Mouse (Mus musculus) kidney, adult 8-10 months (tissue): Measurements from ENCODE around the gene Cox20.
A peak's percentile ranks its signal among the peaks of the same experiment; 100 is the strongest.
"Not testable (repeated sequence)": the region's sequence is repeated elsewhere in the genome, so short reads cannot be mapped to it uniquely, and the experiment has no call there.

ENCODE experiments used
- DNase-seq, 2 experiments: peaks; one replicate each; pipeline ENCODE4 v3.0.0; 2022

The Cox20 gene

DNA sequence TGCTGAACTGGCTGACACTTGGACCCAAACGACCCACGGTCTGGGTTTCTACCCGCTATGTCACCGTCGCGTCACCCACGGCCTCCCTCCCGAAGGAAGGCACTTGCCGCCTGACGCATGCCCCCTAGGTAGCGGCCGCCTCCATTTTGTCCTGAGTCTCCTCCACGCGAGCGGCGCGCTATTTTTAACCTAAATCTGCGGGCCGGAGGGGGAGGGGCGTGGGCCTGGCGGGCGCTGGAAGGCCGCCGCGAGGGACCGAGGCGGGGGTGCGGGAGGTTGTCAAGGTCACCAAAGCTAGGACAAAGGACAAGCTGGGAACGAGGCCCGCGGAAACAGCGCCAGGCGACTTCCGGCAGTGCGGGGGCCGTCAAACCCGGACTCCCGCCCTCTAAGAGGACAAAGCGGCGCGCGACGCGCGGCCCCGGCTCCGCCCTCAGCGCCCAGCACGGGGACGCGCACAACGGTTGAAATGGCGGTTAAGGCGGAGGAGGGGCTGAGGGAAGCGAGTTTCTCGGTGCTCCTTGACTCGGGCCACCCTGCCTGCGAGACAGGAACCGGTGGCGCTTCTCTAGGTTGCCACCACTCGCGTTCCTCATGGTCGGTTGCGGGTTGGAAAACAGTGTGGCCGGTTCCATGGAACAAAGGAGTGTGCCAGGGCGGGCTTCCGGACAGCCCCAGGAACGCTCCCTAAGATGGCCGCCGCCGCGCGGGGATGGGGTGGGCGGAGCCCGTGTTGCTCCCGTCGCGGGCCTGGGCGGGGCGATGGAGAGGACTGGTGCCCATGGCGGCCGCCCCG is at the start of gene Cox20:
TSS of gene Cox20 (plus strand) at position 742 of the 796 bp plus-strand sequence.
- DNase-seq, result peak; percentile 96 to 97

DNA sequence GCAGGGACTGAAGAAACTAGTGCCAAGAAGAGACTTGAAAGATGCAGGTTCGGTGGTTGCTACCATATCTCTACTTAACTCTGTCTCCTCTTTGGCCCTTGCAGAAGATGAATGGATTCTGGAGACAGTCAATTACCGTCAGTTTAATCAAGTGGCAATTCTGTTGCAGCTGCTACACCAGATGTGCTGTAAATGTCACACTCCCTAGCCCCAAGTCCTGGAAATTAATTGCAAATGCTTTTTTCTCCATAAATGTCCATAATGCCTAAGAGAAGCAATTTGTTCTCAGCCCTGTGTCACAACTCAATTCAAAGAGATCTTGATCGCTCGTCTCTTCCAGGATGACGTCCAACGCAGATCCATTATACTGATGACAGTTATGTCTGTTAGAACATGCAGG is 48.3 kb upstream of the Cox20 start:
- no peak for DNase-seq

DNA sequence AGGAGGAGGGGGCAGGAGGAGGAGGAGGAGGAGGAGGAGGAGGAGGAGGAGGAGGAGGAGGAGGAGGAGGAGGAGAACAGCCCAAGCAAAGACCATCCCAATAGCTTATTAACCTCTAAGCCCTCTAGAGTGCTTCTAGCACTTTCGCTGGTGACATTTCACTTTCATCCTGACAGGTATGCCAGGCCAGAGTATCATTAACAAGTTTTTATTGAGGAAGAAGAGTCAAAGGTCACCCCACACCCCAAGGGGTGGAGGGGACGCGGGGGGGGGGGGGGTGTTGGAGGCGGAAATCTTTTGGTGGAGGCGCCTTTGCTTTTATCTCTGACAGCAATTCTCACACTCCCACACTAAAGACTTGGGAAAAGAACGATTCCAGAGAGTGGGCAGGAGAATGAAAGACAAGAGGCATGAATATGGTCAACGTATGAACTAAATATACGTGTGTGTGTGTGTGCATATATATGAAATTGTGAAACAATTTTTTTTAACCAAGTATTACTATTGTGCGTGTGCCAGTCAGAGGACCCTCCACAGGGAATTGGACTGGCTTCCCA is 43.7 kb upstream of the Cox20 start:
- no peak for DNase-seq

DNA sequence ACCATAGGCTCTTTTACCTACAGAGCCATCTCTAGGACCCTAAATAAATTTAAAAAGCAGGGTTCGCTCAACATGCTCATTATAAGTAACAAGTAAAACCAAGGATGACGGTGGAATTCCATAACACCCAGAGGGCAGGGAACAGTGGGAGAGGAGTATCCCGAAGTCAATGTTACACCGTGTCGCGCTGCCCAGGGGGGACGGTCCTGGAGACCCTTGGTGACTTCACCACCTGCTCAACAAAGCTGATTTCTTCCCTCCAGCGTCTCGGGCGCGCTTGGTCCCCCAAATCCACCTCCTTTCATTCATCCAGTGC is 43.2 kb upstream of the Cox20 start:
- no peak for DNase-seq

DNA sequence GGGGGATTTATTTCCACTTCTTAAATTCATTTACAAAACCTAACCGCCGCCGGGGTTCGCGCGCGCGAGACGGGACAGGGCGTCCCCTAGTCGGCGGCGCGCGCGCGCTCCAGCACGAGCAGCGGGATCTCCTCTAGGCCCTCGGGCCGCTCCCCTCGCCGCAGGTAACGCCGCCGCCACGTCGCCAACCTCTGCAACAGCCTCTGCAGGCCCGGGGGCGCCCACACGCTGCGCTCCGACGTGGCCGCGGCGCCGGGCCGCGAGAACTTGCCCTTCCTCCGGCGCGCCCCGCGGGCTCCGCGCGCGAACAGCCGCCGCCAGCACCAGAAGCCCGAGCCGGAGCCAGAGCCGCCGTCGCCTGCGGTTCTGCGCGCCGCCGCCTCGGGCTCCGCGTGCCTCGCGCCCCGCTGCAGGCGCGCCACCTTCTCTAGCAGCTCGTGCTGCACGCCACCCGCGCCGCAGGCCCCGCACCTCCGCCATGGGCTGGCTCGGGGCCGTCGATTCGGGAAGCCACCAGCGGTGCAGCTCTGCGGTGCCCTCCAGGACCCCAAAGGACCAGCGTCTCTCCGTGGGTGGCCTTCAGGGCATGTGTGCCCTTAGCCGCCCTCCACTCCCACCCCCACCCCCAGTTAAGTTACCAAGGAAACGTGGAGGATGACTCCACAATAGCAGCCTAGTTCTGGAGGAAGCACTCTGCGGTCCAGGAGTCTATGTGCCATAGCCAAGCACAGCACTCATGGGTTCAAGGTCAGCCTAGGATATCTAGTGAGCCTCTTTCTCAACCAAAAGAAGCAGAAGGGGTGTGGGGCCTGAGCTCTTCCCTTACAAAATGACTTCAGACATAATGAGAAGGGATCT is 42.6 kb upstream of the Cox20 start:
- DNase-seq, result peak; percentile 8 to 19

DNA sequence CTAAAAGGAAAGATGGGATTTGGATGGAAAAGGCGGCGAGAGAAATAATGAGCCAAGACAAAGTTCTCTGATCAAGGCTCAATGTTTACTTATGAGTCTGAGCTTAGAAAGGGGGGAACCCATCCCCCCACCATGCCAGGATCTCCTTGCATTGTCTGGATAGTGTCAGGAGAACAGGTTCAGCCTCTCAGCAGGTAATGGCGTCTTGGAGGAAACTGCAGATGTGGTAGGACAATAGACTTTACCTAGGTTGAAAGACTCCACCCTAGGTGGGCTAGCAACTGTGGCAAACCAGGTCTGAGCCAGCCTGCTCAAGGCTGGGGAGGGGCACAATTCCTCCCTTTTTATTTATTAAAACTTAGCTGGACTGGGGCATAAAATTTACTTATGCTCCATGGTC is 35.6 kb upstream of the Cox20 start:
- DNase-seq, result not testable (repeated sequence)

DNA sequence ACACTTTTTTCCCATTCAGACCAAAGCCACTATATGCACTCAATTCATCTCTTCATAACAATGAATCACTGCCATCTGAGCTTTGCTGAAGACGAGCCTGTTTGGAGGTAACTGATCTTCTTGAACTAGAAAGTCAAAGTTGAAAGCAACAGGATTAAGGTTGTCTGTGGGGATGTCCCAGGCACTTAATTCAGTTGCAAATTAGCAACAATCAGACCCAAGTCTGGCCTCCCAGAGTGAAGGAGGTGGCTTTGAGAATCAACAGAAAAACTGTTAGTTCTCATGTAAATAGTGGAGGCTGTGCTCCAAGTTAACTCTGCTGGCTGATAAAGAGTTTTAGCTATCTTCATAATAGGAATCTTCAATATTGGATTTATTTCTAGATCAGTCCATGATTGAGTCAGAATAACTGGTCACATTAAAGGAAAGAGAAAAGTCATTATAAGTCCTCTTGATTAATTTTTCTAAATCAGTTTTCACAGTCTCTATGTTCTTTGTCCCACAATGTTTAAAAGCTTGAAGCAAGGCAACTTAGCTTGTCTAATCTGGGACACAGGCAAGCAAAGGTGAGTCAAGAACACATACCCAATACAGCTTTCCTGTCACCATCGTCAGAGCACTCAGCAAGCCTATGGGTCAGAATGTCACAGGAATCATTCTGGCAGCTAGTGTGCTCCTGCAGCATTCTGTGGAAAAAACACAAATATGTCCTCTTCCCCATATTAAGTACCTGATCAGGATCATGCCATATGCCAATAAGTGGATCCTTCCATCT is 34.8 kb upstream of the Cox20 start:
- no peak for DNase-seq

DNA sequence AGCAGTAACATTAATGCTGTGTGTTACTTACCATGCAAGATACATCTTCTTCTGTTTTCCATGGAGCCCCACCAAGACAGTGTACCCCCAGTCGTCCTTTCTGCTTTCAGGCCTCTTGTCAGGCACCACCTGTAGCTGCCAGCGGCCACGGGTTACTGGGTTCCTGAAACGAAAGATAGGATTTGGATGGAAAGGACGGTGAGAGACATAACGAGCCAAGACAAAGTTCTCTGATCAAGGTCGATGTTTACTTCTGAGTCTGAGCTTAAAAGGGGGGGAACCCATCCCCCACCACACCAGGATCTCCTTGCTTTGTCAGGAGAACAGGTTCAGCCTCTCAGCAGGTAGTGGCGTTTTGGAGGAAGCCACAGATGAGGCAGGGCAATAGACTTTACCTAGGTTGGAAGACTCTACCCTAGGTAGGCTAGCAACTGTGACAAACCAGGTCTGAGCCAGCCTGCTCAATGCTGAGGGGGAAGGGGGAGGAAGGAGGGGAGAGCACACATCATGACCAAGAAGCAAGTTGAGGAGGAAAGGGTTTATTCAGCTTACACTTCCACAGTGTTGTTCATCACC is 31.2 kb upstream of the Cox20 start:
- DNase-seq, result no peak

DNA sequence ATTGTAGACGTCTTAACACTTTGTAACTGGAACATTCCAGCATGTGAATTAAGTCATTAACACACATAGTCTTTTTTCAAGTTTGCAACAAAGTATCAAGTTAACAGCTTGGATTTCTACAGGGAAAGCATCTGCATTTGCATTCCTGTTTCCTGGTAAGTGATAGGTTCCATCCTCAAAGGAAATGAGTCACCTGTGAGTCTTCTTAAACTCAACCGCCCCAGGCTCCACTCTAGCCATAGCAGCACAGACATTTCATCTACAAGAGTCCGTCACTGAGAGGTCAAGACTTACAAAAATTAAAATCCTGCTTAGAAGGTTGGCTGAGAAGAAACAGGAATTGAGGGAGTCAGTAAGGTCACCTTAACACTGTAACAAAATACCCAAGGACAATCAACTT is 27.2 kb upstream of the Cox20 start:
- DNase-seq, result no peak

DNA sequence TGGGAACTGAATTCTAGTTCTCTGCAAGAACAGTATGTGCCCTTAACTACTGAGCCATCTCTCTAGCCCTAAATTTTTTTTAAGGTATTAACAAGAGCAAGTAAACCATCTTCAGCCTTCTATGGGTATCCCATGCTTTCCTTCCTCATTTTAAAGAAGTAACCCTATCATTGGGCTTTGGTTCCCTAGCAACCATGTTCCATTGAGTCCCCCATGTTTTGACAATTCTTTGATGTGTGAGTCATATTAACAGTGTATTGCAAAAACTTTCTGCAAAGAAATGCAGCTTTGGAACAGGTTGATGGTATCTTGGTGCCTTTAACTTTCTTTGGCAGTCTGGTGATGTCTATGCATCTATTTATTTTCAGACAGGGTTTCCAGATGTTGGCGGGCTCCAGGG is 24.9 kb upstream of the Cox20 start:
- DNase-seq, result no peak

DNA sequence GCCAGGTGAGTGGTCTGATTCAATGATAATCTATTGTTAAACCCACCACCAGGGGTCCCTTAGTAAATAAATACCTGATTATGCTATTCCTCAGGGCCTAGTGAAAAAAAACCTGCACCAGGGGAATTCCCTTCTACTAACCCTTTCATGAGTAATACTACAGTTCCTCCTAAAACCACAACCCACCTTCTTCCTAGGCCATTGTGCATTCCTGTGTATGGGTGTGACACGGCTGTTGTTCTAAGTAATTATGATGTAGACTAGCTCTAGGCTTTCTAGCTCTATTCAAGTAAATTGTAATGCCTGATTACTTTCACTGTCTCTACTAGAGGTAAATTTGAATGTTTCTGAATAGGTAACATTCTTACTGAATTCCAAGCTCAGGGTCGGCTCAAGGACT is 17.7 kb upstream of the Cox20 start:
- not testable (repeated sequence) for DNase-seq

DNA sequence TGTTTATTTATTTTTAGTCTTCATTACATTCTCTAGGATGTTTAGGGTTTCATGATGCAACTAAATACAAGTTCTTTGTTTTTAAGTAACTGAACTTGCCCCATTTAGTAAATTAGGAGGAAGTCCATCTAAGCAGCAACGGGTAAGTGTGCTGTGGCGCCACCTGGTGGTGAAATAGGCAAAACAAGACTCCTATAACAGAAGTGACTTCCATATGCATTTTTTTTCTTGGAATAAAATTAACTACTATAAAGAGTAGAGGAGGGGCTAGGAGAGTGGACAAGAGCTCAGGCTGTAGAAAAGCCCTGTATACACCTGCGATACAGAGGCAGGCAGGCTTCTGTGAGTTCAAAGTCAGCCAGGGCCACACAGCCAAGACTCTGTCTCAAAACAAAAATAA is 15.5 kb upstream of the Cox20 start:
- DNase-seq, result peak; percentile 60 to 82

DNA sequence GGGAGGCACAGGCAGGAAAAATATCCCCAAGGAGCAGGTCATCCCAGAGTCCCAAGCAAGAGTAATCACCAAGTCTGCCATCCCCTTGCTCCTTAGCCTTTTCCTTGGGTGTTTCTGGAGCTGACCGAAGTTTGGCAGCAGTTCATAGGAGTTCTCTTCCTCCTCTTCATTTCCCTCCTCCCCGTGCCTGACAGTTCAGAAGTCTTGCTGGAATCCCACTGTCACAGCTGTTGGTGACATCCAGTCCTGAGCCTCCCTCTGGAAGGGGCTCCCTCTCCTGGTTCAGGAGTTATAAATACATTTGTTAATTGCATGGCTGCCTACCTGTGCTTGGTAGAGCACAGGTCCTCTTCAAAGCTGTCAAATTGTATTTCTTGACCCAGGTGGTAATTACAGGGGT is 9.4 kb upstream of the Cox20 start:
- DNase-seq, result no peak

DNA sequence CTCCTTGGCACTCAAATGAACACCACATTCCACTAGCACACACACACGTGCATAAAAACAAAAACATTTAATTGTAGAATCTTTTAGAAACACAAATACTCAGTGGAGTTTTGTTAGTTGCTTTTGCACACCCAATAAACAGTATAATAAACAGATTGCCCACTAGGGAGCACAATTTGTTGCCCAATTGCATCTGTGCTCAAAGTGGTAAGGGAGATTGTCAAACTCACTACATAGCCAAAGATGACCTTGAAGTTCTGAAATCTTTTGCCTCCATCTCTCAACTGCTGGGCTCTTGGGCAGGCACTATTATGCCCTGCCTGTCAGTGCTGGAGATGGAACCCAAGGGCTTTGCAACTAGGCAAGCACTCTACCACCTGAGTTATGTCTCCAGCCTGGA is 8.8 kb upstream of the Cox20 start:
- no peak for DNase-seq

DNA sequence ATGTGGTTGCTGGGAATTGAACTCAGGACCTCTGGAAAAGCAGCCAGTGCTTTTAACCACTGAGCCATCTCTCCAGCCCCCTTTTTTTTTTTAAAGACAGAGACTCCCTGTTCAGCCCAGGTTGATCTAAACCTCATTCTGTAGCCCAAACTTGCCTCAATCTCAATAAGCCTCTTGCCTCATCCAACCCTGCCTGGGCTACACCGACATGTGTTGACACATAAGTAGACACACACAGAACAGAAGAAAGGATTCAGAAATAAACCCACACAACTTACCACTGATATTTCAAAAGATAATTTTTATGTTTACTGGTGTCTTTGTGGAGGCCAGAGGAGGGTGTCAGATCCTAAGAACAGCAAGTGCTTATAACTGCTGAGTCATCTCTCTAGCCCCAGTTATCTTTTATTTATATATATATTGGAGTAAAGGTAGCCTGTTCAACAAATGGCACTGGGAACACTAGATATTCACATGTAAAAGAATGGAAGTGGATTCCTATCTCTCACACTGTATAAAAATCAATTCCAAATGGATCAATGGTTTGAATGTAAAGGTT is 5.8 kb upstream of the Cox20 start:
- DNase-seq, result no peak

DNA sequence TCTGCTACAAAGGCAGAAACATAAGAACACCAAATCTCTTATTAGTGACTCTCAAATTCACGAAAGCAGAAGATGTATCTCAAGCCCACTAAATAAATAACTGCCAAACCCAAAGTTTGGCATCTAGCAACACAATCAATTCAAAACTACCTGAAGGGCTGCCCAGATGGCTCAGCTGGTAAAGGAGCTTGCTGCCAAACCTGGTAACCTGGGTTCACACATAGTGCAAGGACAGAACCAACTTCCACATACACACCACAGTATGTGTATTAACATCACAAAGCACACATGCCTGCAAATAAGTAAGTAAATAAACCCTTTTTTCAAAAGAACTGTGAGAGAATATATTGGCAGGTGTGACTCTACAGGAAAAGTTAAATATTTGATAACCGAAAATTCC is 4.7 kb upstream of the Cox20 start:
- no peak for DNase-seq

DNA sequence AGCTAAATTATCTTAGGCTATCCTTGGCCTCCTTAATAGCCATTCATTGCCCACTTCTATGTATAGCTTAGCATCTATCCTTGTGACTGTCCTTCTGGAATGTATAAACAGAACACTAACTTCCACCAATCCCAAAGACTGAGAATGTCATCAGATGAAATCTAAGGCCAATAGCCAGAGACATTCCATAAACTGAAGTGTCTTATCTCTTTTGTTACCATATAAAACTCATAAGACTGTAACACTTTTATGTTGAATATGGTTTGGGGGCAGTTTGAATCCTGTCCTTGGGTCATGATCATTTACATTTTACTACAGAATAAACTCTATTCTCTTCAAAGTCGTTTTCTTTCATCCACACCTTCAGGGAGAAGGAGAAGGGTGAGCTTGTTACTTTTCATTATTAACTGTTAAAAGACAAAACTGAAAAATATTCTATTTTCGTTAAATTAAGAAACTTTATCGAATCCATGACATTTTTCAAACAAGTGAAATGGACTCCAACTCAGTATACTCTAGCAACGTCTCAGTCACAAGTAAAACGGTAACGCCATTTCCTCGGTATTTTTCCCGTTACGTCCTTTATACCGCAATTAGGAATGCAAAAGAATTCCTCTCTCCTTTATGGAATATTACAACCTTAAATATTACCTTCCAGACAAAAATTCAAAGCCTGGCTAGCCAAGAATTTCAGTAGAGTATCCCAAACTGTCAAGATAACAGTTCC is 1.5 kb upstream of the Cox20 start:
- DNase-seq, result no peak

DNA sequence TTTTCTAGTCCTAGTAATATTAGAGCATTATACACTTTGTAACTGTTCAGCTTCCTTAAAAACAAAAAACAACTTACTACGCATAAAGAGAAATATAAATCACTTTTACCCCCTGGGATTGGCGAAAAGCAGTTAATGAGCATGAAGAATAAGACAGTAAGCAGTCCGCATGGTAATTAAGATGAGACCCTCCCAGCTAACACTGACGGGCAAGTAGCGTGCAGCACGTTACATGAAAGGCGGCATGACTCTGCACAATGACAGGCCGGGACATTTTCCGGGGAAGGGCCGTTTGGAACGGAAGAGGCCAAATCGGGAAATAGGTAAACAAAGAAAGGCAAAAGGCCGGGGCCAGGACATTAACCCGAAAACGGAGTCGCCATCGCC is 935 bp upstream of the Cox20 start:
- peak; percentile 91 to 92 for DNase-seq

DNA sequence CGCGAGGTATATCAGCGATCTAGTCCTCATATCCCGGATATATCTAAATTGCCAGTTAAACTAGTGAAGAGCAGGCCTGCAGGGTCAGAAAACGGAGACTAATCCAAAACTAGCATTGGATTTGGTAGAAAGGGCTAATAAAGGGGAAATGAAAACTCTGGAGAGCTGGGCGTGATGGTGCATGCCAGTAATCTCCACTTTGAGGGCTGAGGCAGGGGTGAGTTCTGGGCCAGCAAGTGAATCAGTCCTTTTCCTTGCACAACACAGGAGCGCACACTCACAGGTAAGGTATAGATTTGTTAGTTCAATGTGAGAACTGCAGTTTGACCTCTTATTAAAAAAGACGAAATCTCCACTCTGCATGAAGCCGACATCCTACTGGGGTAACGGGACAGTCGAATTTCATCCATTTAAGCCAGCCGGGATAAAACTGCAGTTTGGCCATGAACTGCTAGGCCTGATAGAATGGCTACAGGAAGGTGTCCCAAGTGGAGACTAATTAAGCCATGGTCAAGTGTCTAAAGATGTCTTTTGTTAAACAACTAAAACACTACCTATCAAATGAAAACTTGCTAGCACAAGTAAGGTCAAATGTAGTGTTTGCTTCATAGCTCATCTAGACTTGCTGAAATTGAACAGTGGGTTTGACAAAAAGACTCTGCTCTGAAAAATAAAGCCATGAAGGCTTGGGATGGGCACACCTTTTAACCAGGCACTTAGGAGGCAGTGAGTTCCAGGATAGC is 536 bp downstream of the Cox20 start:
- no peak for DNase-seq

DNA sequence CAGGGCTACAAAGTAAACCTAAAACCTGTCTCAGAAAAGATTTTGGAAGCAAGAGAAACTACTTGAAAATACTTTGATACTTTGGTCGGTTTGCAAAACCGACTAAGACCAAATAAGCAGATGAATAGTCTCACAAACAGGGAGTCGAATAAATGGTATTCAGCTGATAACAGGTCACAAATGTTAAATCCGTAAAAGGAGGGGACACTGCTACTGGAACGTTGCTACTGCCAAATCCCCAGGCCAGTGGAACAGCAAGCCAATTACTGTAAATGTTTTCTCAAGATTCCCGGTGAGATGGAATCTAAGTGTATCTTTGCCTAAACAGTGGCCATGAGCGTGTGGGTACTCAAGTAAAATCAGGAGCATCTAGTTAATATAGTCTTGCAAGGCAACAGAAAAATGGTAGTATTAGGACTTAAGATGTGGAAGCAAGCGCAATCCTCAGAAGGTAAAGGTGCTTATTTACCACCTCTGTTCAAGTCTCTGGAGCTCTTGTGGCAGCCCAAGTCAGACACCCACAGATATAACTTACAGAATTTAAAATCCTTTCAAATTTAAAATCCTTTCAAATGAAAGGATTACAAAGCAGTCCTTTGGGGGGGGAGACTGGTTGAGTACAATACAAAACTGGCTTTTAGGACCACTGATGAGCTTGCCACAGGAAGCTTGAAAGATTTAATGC is 1.2 kb downstream of the Cox20 start:
- no peak for DNase-seq
